In genomic region chr4:106866845-106867244, GRCm38 (mm10) we compare ENCODE assay signal across 7 mouse cellular contexts. TPM values are rescaled to one million over a fixed set of nuclear protein-coding genes. Genes with fewer than 3 reads are reported as not detected.
DNase-seq lines count a peak whose midpoint lies in the region; ATAC-seq and TF ChIP-seq lines count a peak whose summit lies in the region.

No protein-coding gene starts in this region.

- H3K27ac ChIP-seq in forebrain, embryonic 11.5 days (ENCODE audit: low read depth, low read length) = peak overlapping the region; percentile 81
- peak overlapping the region; percentile 84 for H3K27ac ChIP-seq in hindbrain, embryonic 12.5 days
- H3K27ac ChIP-seq in liver, adult 2 months (replicated peaks; ENCODE audit: insufficient read depth, low read depth, low read length) = no peak overlapping the region

- no peak overlapping the region; the same call in 1 of the 2 replicates for H3K4me2 ChIP-seq in forebrain, embryonic 11.5 days (ENCODE audit: low read depth, low read length, severe bottlenecking)
- 0 out of 2 replicates have a peak overlapping the region, but pooled peaks have one; percentile 11 for H3K4me2 ChIP-seq in hindbrain, embryonic 12.5 days (replicated peaks)

- no peaks in the 10 kb centered on the region for H3K27me3 ChIP-seq in forebrain, embryonic 11.5 days (ENCODE audit: control insufficient read depth, insufficient read depth, low read length)
- no peaks in the 10 kb centered on the region for H3K27me3 ChIP-seq in hindbrain, embryonic 12.5 days
- no peaks in the 10 kb centered on the region for H3K27me3 ChIP-seq in liver, adult 2 months (ENCODE audit: control insufficient read depth, insufficient read depth, low read length)

- TF ChIP-seq CTCF in liver, adult 2 months (IDR thresholded peaks at IDR 0.05; ENCODE audit: low read depth, low read length) = no peak

- no peaks in the 10 kb centered on the region for H3K9me3 ChIP-seq in forebrain, embryonic 11.5 days (ENCODE audit: control insufficient read depth, low read length)
- no peaks in the 10 kb centered on the region for H3K9me3 ChIP-seq in hindbrain, embryonic 12.5 days (replicated peaks)

- peak; percentile 90 for ATAC-seq in forebrain, embryonic 11.5 days (replicated peaks; ENCODE audit: low FRiP score)
- peak; percentile 88 for ATAC-seq in hindbrain, embryonic 12.5 days (ENCODE audit: low FRiP score)

- TF ChIP-seq POLR2A in liver, adult 2 months (IDR thresholded peaks at IDR 0.05; ENCODE audit: extremely low read depth, insufficient read depth, low read length) = no peak

- H3K4me3 ChIP-seq in forebrain, embryonic 11.5 days (ENCODE audit: low read depth, low read length) = no peak overlapping the region
- no peak overlapping the region for H3K4me3 ChIP-seq in hindbrain, embryonic 12.5 days
- no peak overlapping the region for H3K4me3 ChIP-seq in liver, adult 2 months (ENCODE audit: insufficient read depth, low read depth, low read length)

- H3K4me1 ChIP-seq in forebrain, embryonic 11.5 days (replicated peaks; ENCODE audit: control insufficient read depth, insufficient read depth, low read length) = peaks cover 28% of the 10 kb centered on the region
- H3K4me1 ChIP-seq in hindbrain, embryonic 12.5 days = peaks cover 48% of the 10 kb centered on the region
- H3K4me1 ChIP-seq in liver, adult 2 months (ENCODE audit: control insufficient read depth, insufficient read depth, low read length) = peaks cover 6% of the 10 kb centered on the region

- 3% methylated on average over 7 of the region's 7 CpGs for WGBS in forebrain, embryonic 11.5 days
- WGBS in hindbrain, embryonic 12.5 days = 3% methylated on average over 7 of the region's 7 CpGs
- WGBS in liver, adult 2 months = 21% methylated on average over 7 of the region's 7 CpGs

- DNase-seq in 3T3-L1 (ENCODE audit: low read depth, low spot score) (peak; percentile 32), ES-CJ7 (ENCODE audit: low read depth, low spot score) (peak; percentile 85)
- peak; percentile 87 for DNase-seq in forebrain, embryonic 11.5 days (ENCODE audit: low spot score)
- peak; percentile 70 for DNase-seq in liver, adult 2 months (ENCODE audit: extremely low read depth, low read depth, low spot score)
- DNase-seq in ovary, postnatal 36 days (ENCODE audit: low spot score) = peak; percentile 67
- DNase-seq in spleen, postnatal 10 days (ENCODE audit: low spot score in 2 of 2) = no peak

- H3K79me2 ChIP-seq in liver, adult 2 months (ENCODE audit: control insufficient read depth, insufficient read depth, low read length) = no peaks in the 10 kb centered on the region

- peak overlapping the region; percentile 37; the same call in 1 of the 2 replicates for H3K9ac ChIP-seq in forebrain, embryonic 11.5 days (ENCODE audit: low read length)
- H3K9ac ChIP-seq in hindbrain, embryonic 12.5 days = 0 out of 2 replicates have a peak overlapping the region, but pooled peaks have one; percentile 9
- H3K9ac ChIP-seq in liver, adult 2 months (ENCODE audit: low read depth, low read length) = no peak overlapping the region

- no peaks in the 10 kb centered on the region for H3K36me3 ChIP-seq in forebrain, embryonic 11.5 days (ENCODE audit: control insufficient read depth, insufficient read depth, low read length)
- H3K36me3 ChIP-seq in hindbrain, embryonic 12.5 days = no peaks in the 10 kb centered on the region
- H3K36me3 ChIP-seq in liver, adult 2 months (ENCODE audit: control insufficient read depth, insufficient read depth, low read length) = no peaks in the 10 kb centered on the region

RNA-seq across cellular contexts. Expression of gene Ssbp3, which starts 43.7 kb away (rescaled TPM):
- 135 and 138 TPM in 2 replicates for polyA plus RNA-seq in forebrain, embryonic 11.5 days (2014; fragmentation: Nextera tagmentation; extraction: Ambion mirVana)
- polyA plus RNA-seq in hindbrain, embryonic 12.5 days (2016; fragmentation: Nextera tagmentation; extraction: Ambion mirVana) = 285 and 302 TPM in 2 replicates
- total RNA-seq in liver, adult 2 months (2014; rRNA removed) = 12.9 and 19.8 TPM in 2 replicates
- 32.8 and 36.7 TPM in 2 replicates for polyA plus RNA-seq in liver, adult 2 months (2012; rRNA removed)

Comparison
In these comparisons a context has a peak if more than half of its experiments do, and no peak if none do; other contexts are left out.
1. DNase-seq: peak in 3T3-L1 (single experiment), ES-CJ7 (single experiment), forebrain, embryonic 11.5 days (single experiment), liver, adult 2 months (single experiment) and ovary, postnatal 36 days (single experiment); none in spleen, postnatal 10 days (0 of 2).